Mouse (Mus musculus) heart, embryonic 13.5 days (tissue): ENCODE data around the gene Thada. TPM values are rescaled to one million over a fixed set of nuclear protein-coding genes. Genes with fewer than 3 reads are reported as not detected.

Source experiments
- ATAC-seq: fragments of 200-750 bp; cut with Nextera tagmentation; 2 replicates; pipeline ENCODE4 v1.8.0; 2017; ENCODE audit warnings: moderate TSS enrichment; ENCODE audit not compliant: insufficient number of reproducible peaks, low FRiP score, low TSS enrichment; ENCODE audit errors: extremely low read depth
- H3K27ac ChIP-seq: fragments of 300-500 bp; sonication (generic); replicated peaks from 2 replicates; pipeline ENCODE4 v1.5.1; 2015; ENCODE audit warnings: moderate library complexity, mild to moderate bottlenecking, inconsistent platforms
- H3K27me3 ChIP-seq: fragments of 300-500 bp; sonication (generic); replicated peaks from 2 replicates; pipeline ENCODE4 v1.6.1; 2015; ENCODE audit warnings: mild to moderate bottlenecking, inconsistent platforms
- H3K36me3 ChIP-seq: fragments of 300-500 bp; sonication (generic); 2 replicates; pipeline ENCODE4 v1.6.1; 2015; ENCODE audit warnings: mild to moderate bottlenecking, inconsistent platforms
- H3K4me1 ChIP-seq: fragments of 300-500 bp; sonication (generic); 2 replicates; pipeline ENCODE4 v1.6.1; 2015; ENCODE audit warnings: inconsistent platforms
- H3K4me2 ChIP-seq: fragments of 300-500 bp; sonication (generic); 2 replicates; pipeline ENCODE4 v1.6.1; 2015; ENCODE audit warnings: inconsistent platforms, mild to moderate bottlenecking, moderate library complexity
- H3K4me3 ChIP-seq: fragments of 300-500 bp; sonication (generic); 2 replicates; pipeline ENCODE4 v1.5.1; 2015; ENCODE audit warnings: moderate library complexity, mild to moderate bottlenecking, inconsistent platforms
- H3K9ac ChIP-seq: fragments of 300-500 bp; sonication (generic); 2 replicates; pipeline ENCODE4 v1.6.1; 2015; ENCODE audit warnings: inconsistent platforms, mild to moderate bottlenecking, moderate library complexity
- H3K9me3 ChIP-seq: fragments of 300-500 bp; sonication (generic); 2 replicates; pipeline ENCODE4 v1.6.1; 2016; ENCODE audit warnings: inconsistent platforms
- WGBS: fragments of 180-500 bp; shearing (Covaris S2); methylation state at CpG from one replicate; pipeline ENCODE4 v1.1.7; 2015; ENCODE audit warnings: mixed read lengths; 5-methylcytosine and 5-hydroxymethylcytosine counted together
- polyA plus RNA-seq: library from polyadenylated mRNA; unstranded; fragments of >200 nt; fragmentation: Nextera tagmentation; extraction: Ambion mirVana; gene quantifications from 2 replicates; pipeline ENCODE4 v1.2.1, GENCODE M21; 2015

The Thada gene
- polyA plus RNA-seq, 1 experiment from 2014 or later = 4.6 TPM

GRCm38 (mm10) chr17:84179973-84180365 lies 286.0 kb downstream of the Thada start:
- Histone ChIP-seq H3K27me3 (no peaks in the 10 kb centered on the region), H3K4me2 (peak overlapping the region; percentile 59), H3K9me3 (peaks cover 5% of the 10 kb centered on the region; the same call in 1 of the 2 replicates), H3K27ac (peak overlapping the region; percentile 81), H3K4me3 (peak overlapping the region; percentile 37; the same call in 1 of the 2 replicates), H3K36me3 (peaks cover 8% of the 10 kb centered on the region; the same call in 1 of the 2 replicates), H3K4me1 (peaks cover 46% of the 10 kb centered on the region), H3K9ac (peak overlapping the region; percentile 74; the same call in 1 of the 2 replicates)
- no peak for ATAC-seq
- 87% methylated on average over 4 of the region's 4 CpGs for WGBS

GRCm38 (mm10) chr17:84179026-84179972 lies 286.7 kb downstream of the Thada start:
- WGBS = 87% methylated on average over 17 of the region's 17 CpGs
- H3K9me3 ChIP-seq = peaks cover 5% of the 10 kb centered on the region; the same call in 1 of the 2 replicates
- H3K27ac ChIP-seq = peak overlapping the region; percentile 81

GRCm38 (mm10) chr17:84177481-84177880 lies 288.5 kb downstream of the Thada start:
- Histone ChIP-seq H3K4me3 (no peak overlapping the region), H3K9me3 (peaks cover 5% of the 10 kb centered on the region; the same call in 1 of the 2 replicates), H3K4me1 (peaks cover 34% of the 10 kb centered on the region), H3K27ac (no peak overlapping the region), H3K36me3 (peaks cover 6% of the 10 kb centered on the region; the same call in 1 of the 2 replicates), H3K4me2 (no peak overlapping the region), H3K9ac (peak overlapping the region; percentile 14; the same call in 1 of the 2 replicates), H3K27me3 (no peaks in the 10 kb centered on the region)
- no peak for ATAC-seq
- 36% methylated on average over 8 of the region's 8 CpGs for WGBS

More at GRCm38 (mm10) chr17:84179026-84179972, 286.7 kb downstream of the Thada start:
- no peak overlapping the region for H3K4me3 ChIP-seq
- peaks cover 6% of the 10 kb centered on the region; the same call in 1 of the 2 replicates for H3K36me3 ChIP-seq
- H3K27me3 ChIP-seq = no peaks in the 10 kb centered on the region
- peaks cover 46% of the 10 kb centered on the region for H3K4me1 ChIP-seq
- H3K9ac ChIP-seq = no peak overlapping the region
- 0 out of 2 replicates have a peak overlapping the region, but pooled peaks have one; percentile 59 for H3K4me2 ChIP-seq
- ATAC-seq = no peak

DNA sequence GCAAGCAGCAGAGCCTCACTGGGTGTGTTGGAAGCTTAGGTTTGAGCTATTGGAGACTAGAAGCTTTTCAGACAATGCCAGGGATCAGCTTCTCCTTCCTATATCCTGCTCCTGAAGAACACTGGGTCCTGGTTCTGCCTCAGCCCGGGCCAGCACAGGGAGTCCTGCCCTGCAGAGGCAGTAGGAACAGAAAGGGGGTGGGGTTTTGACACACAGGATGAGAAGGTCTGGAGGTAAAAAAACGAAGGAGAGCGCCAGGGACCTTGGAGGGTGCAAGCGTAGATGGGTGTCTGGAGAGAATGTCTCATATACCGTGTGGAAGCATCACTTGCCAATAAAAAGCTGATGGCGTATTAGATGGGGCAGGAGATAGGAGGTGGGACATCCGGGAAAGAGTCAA lies 289.6 kb downstream of the Thada start:
- no peak overlapping the region for H3K4me2 ChIP-seq
- H3K27ac ChIP-seq = no peak overlapping the region
- 83% methylated on average over 7 of the region's 7 CpGs for WGBS

GRCm38 (mm10) chr17:84175196-84175595 lies 290.8 kb downstream of the Thada start:
- H3K4me2 ChIP-seq = no peak overlapping the region
- H3K9me3 ChIP-seq = peaks cover 5% of the 10 kb centered on the region; the same call in 1 of the 2 replicates
- H3K9ac ChIP-seq = no peak overlapping the region
- H3K27ac ChIP-seq = no peak overlapping the region
- peaks cover 6% of the 10 kb centered on the region; the same call in 1 of the 2 replicates for H3K36me3 ChIP-seq
- H3K4me3 ChIP-seq = no peak overlapping the region
- 95% methylated on average over 17 of the region's 17 CpGs for WGBS
- peaks cover 11% of the 10 kb centered on the region for H3K4me1 ChIP-seq
- no peak for ATAC-seq
- no peaks in the 10 kb centered on the region for H3K27me3 ChIP-seq

More for the DNA sequence above, 289.6 kb downstream of the Thada start:
- H3K36me3 ChIP-seq = peaks cover 6% of the 10 kb centered on the region; the same call in 1 of the 2 replicates
- H3K27me3 ChIP-seq = no peaks in the 10 kb centered on the region
- H3K4me3 ChIP-seq = no peak overlapping the region
- no peak for ATAC-seq
- H3K9me3 ChIP-seq = peaks cover 5% of the 10 kb centered on the region; the same call in 1 of the 2 replicates
- no peak overlapping the region for H3K9ac ChIP-seq
- H3K4me1 ChIP-seq = peaks cover 24% of the 10 kb centered on the region

- no peak overlapping the region for H3K27ac ChIP-seq
- no peaks in the 10 kb centered on the region for H3K36me3 ChIP-seq
- WGBS = 100% methylated on average over 4 of the region's 4 CpGs
- no peak for ATAC-seq
- H3K4me1 ChIP-seq = peaks cover under 1% of the 10 kb centered on the region; the same call in 1 of the 2 replicates
- no peak overlapping the region for H3K4me2 ChIP-seq
- no peaks in the 10 kb centered on the region for H3K27me3 ChIP-seq
- H3K9me3 ChIP-seq = no peaks in the 10 kb centered on the region
- H3K9ac ChIP-seq = no peak overlapping the region
- no peak overlapping the region for H3K4me3 ChIP-seq
Measured at GRCm38 (mm10) chr17:84167377-84167776, 298.6 kb downstream of the Thada start.

DNA sequence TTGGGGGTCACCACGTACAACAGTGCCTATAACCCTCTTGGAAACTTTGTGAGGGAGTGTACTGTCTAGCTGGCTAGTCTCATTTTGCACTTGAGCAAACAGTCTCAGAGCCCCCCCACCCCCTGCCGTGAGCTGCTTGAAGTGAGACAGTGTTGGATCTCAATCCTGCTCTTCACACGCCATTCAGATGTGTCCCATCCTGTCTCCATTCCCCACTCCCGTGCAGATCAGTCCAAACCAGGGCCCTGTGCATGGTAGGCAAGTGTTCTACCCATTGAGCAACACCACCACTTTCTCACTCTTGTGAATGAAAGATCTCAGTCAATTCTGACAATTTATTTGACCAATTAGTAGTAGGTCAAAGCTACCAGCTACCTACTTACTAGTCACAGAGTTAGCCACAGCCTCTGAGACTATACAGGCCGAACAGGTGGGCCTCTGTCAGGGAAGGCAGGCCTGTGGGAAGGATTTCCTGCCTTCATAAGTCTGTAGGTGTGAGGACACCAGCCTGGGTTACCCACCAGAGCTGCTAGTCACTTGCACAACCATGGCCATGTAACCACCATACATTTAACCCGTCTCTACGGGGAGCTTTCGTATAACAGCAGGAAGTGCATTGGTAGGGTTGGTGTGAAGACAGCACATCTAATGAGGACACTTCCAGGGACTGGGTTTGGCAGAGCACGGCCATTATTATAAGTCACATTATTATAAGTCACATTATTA lies 299.7 kb downstream of the Thada start:
- Histone ChIP-seq H3K9me3 (no peaks in the 10 kb centered on the region), H3K9ac (no peak overlapping the region), H3K4me1 (peaks cover 12% of the 10 kb centered on the region), H3K4me2 (no peak overlapping the region), H3K36me3 (no peaks in the 10 kb centered on the region), H3K4me3 (no peak overlapping the region), H3K27me3 (no peaks in the 10 kb centered on the region), H3K27ac (no peak overlapping the region)
- 83% methylated on average over 9 of the region's 9 CpGs for WGBS
- no peak for ATAC-seq

DNA sequence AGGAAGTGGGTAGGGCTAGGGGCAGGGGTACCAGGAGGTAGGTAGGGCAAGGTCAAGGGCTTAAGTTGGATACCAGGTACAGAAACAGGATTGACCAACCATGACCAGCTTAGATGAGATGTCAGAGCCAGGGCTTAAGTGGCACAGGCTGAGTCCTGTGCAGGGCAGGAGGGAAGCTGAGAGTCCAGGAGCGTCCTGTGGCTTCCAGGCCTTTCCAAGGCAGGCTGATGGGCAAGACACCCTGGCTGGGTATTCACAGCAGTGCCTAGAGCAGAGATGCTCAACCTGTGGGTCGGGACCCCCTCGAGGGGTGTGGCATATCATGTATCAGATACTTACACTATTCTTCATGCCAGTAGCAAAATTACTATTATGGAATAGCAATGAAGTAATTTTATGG lies 300.3 kb downstream of the Thada start:
- H3K27ac ChIP-seq = no peak overlapping the region
- 74% methylated on average over 3 of the region's 3 CpGs for WGBS

GRCm38 (mm10) chr17:84164146-84164545 lies 301.9 kb downstream of the Thada start:
- Histone ChIP-seq H3K27me3 (no peaks in the 10 kb centered on the region), H3K9ac (no peak overlapping the region), H3K4me1 (peaks cover 17% of the 10 kb centered on the region), H3K27ac (no peak overlapping the region), H3K9me3 (no peaks in the 10 kb centered on the region), H3K36me3 (no peaks in the 10 kb centered on the region), H3K4me3 (no peak overlapping the region), H3K4me2 (no peak overlapping the region)
- 80% methylated on average over 8 of the region's 8 CpGs for WGBS
- no peak for ATAC-seq

More for the DNA sequence above, 300.3 kb downstream of the Thada start:
- H3K27me3 ChIP-seq = no peaks in the 10 kb centered on the region
- H3K4me3 ChIP-seq = no peak overlapping the region
- no peaks in the 10 kb centered on the region for H3K9me3 ChIP-seq
- H3K36me3 ChIP-seq = no peaks in the 10 kb centered on the region
- no peak overlapping the region for H3K4me2 ChIP-seq
- H3K4me1 ChIP-seq = peaks cover 17% of the 10 kb centered on the region
- H3K9ac ChIP-seq = no peak overlapping the region
- no peak for ATAC-seq

DNA sequence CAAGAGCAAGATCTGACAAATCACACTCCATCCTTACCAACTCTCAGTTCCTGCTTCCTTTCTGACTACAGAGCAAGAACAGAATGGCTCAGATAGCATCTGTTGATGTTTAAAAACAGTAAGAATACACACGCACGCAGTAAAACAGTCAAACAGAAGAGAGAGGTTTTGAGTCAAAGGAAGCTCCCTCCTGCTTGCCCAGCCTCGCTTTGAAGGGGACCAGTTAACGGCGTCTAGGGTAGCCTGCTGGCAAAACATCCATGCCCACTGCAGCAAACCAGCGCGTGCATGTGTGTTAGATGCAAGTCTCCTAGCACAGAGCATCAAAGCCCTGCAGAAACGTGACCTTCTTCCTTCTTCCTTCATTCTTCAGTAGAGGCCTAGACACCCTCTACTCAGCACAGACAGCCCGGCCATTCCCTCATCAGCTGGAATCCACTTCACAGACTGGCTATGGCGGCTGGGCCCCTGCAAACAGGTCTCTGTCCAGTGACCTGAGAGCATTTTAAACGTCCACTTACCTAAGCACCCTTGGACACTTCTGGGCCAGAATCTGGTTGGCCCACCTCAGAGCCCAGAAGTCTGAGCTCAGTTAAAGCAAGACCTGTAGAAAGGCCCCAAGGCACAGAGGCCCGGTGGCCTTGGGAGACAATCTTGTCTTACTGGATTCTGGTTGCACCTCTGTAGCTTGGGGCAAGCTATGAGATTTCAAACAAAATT lies 302.8 kb downstream of the Thada start:
- H3K9me3 ChIP-seq = no peaks in the 10 kb centered on the region
- no peak overlapping the region for H3K4me2 ChIP-seq
- WGBS = 79% methylated on average over 12 of the region's 12 CpGs
- no peak for ATAC-seq
- H3K27me3 ChIP-seq = no peaks in the 10 kb centered on the region
- no peak overlapping the region for H3K4me3 ChIP-seq
- H3K9ac ChIP-seq = no peak overlapping the region
- H3K27ac ChIP-seq = no peak overlapping the region
- peaks cover 20% of the 10 kb centered on the region for H3K4me1 ChIP-seq
- no peaks in the 10 kb centered on the region for H3K36me3 ChIP-seq
